Mouse (Mus musculus): ENCODE measurements around the gene Kdm6a.

Kdm6a gene

DNA sequence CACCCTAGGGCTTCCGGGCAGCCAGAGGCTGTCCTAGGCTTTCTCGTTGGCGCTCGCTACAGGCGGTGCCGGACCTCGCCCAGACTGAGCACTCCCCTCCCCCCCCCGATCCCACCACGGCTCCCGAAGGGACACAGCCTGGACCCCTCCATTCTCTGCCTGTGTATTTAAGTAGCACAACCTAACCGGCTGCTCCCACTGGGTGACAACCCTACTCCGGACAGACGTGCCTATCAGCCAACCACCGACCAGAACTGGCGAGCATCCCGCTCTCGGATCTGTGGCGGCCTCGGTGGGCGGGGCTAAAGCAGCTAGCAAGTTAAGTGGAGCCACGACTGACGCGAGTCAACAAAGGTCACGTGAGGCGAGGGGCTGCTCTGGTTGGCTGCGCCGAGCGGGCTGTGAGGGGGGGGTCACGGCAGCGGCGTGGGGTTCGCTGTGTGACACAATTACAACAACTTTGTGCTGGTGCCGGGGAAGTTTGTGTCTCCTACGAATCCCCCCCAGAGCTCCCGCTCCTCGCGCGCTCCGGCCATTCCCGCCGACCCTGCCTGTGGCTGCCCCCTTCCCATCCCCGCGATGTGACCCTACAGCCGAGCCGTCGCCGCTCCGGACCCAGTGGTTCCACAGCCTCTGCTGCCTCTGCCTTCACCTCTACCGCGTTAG lies at the start of gene Kdm6a:
Gene Kdm6a (plus strand): TSS at position 384 of the 666 bp plus-strand sequence.
- in situ Hi-C loops (cut with MboI, MseI): loop anchor here in 1 of 2 experiments (10.0 kb wide), 1 partner anchor 92 kb away; no protein-coding TSS in a partner anchor

DNA sequence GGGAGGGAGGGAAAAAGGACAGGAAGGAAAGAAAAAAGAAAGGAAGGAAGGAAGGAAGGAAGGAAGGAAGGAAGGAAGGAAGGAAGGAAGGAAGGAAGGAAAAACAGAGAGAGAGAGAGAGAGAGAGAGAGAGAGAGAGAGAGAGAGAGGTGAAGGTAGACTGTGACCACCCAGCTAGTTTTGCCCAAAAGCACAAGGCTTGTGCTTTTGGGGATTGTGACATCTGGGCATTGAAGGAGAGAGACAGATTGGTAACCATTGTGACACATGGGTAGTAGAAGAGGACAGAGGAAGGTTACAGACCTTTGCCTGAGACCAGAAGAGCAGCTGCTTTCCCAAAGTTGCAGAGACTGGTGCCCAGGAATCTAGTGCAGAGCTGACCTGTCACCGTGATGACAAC lies 16.8 kb upstream of the Kdm6a start, which contains the start of gene Dusp21:
Gene Dusp21 (plus strand): TSS at position 301 of the 400 bp plus-strand sequence.
- in situ Hi-C loops (cut with MboI, MseI): no loop called here

DNA sequence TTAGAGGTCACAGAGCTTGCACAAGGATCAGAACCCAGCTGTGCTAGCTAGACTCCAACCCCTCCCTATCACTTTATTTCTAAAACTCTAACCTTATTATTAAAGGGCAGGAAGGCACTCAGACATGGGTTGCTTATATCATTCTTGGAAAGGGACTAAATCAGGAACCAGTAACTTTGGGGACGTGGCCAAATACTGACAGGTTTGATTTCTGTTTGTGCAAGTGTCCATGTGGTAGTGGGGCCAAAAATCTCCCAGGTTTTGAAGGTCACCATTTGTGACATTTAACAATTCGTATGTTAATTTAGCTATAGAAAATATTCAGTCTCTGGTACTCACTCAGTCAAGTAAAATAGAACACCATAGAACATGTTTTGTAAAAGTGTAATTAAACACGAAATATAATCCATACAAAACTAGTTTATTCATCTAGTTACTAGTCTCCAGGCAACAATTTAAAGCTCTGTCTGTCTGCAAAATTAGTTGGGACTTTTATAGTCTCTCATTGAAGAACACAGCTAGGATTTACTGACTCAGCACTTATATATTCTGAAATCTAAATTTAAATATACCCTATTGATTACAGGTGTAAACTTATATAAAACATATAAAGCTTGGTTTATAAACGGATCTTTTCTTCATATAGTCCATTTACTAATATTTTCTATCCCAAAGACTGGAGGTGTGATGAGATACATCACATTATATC lies 1.5 kb upstream of the Kdm6a start:
- in situ Hi-C loops (cut with MboI, MseI): loop anchor here in 1 of 2 experiments (10.0 kb wide), 1 partner anchor 94 kb away; no protein-coding TSS in a partner anchor

DNA sequence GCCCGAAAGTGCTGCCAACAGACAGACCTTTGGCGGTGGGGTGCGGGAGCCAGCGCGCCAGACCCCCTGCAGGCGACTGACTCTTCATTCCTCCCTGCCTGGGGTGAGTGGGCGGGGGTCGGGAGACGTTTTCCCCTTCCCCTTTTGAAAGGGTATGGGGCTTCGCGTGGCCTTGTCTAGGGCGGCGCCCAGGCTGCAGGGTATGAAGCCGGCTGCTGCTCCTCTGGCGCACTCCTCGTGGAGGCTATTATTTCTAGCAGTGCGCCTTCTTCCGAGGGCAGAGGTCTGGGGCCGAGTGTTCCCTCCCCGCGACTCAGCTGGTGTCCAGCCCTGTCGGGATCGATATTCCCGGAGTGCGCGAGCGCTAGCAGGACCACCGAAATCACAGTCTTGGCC lies 581 bp upstream of the Kdm6a start:
- in situ Hi-C loops (cut with MboI, MseI): loop anchor here in 1 of 2 experiments (10.0 kb wide), 1 partner anchor 93 kb away; no protein-coding TSS in a partner anchor

DNA sequence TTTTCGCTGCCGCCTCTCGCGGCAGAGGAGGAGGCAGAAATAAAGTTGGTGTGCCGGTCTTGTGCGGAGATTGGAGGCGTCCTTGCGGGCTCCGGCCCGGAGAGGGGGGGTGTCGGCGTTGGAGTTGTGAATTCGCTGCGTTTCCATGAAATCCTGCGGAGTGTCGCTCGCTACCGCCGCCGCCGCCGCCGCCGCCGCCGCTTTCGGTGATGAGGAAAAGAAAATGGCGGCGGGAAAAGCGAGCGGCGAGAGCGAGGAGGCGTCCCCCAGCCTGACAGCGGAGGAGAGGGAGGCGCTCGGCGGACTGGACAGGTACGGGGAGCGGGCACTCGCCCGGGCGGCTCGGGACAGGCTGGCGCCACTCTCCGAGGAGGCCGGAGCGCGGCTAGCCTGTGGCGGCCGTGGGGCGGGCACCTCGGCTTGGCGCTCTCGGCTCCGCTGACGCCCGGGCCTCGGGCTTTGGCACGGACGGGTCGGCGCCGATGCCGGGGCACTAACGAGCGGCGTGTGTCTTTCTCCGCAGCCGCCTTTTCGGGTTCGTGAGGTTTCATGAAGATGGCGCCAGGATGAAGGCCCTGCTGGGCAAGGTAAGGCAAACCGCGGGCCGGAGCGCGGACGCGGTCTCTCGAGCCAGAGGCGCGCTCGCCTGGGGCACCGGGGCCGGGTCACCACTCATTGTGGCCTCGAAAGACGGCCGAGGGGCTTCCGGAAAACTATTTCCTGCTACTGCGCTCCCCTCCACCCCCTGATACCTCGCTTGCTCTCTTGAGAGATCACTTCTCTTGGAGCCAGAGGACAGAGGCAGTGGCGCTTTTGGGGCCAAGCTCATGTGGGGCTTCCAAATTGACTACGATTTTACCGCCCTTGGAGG lies 721 bp downstream of the Kdm6a start:
- in situ Hi-C loops (cut with MboI, MseI): loop anchor here in 1 of 2 experiments (10.0 kb wide), 1 partner anchor 92 kb away; no protein-coding TSS in a partner anchor

DNA sequence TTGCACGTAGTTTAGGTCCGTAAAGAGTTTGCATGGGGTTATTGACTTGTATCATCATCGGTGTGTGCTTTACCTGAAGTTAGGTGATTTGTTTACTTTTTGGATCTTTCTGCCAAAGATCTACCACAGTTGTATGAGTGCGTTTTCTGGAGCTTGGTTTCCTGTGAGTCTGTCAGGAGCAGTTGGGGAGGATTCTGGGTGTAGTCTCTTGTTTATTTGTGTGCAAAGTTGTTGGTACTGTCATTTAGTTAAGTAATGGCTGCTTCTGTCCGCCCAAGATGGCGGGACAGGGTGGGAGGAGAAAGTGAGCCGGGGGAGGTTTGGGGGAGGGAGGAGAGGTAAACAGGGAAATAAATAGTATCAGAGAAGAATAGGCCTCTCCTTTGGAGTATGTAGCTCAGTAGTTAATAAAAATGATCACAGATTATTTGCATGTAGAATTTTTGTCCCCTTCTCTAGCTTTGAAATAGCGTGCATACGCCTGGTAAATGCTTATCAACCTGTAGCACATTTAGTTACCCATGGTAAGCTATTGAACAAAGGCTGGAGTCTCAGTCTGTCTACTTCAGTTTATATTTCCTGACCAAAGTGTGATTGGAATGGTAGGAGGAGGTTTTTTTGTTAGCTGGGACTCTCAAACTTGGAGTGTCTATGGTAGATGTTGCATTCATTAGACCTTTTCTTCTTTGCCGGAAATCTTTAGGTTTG lies 1.7 kb downstream of the Kdm6a start:
- in situ Hi-C loops (cut with MboI, MseI): loop anchor here in 1 of 2 experiments (10.0 kb wide), 1 partner anchor 91 kb away; no protein-coding TSS in a partner anchor

DNA sequence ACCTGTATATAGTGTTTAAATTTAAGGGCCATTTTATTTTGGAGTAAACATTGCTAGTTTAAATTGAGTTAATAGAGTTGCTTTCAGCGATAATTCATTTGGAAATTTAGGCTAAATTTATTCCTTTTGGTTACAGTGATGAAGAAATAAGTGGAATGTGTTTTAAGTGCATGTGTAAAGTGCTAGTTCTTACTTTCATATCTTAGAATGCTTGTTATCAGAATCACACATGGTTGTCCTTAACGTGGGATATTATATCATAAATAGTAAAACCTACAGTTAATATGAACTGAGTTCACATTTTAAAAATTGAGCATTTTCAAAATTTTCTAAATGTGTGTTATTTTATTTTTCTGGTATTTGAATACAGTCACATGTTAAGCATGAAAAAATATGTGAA lies 2.7 kb downstream of the Kdm6a start:
- in situ Hi-C loops (cut with MboI, MseI): loop anchor here in 1 of 2 experiments (10.0 kb wide), 1 partner anchor 90 kb away; no protein-coding TSS in a partner anchor

DNA sequence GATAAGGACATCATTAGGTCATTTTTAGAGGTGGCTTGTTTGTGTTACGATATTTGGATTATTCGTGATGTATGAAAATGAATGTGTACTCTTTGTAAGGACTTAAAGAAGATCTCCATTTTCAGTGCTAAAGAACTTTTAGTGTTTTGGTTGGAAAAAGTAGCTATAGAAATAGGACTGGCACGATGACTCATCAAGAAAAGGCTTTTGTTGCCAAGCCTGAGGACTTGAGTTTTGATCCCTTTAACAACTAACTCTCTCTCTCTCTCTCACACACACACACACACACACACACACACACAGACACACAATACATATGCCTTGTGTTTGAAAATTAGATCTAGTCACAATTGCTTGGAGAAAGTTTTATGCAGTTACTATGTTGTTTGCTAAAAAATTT lies 4.6 kb downstream of the Kdm6a start:
- in situ Hi-C loops (cut with MboI, MseI): loop anchor here in 1 of 2 experiments (10.0 kb wide), 1 partner anchor 88 kb away; no protein-coding TSS in a partner anchor

DNA sequence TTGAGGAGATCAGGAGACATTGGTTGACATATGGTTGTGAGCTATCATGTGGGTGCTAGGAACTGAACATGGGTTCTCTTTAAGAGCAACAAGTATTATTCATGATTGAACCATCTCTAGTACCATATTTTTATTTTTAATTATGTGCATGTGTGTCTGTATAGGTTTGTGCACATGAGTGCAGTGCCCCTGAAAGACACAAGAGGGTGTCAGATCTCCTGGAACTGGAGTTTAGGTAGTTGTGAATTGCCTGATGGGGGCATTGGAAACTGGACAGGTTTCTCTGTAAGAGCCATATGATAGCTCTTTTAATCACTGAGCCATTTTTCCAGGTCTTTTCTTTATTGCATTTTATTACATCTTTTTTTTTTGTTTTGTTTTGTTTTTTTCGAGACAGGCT lies 6.6 kb downstream of the Kdm6a start:
- in situ Hi-C loops (cut with MboI, MseI): loop anchor here in 1 of 2 experiments (10.0 kb wide), 1 partner anchor 86 kb away; no protein-coding TSS in a partner anchor

DNA sequence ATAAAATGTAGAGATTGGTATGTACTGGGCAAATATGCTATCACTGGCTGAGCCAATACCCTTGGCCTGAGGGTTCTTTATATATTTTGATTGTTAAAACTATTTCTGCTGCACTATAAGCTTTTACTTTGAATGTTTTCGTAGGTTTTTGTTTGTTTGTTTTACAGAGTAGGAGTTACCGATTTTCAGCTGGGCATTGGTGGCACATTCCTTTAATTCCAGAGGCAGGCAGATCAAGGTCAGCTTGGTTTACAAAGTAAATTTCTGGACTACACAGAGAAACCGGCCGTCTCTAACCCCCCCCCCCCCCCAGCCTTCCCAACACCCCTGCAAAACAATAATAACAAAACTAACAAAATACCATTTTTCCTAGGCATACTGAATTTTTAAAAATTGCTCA lies 12.5 kb downstream of the Kdm6a start:
- in situ Hi-C loops (cut with MboI, MseI): loop anchor here in 1 of 2 experiments (5.0 kb wide), 1 partner anchor 57 kb away; no protein-coding TSS in a partner anchor

DNA sequence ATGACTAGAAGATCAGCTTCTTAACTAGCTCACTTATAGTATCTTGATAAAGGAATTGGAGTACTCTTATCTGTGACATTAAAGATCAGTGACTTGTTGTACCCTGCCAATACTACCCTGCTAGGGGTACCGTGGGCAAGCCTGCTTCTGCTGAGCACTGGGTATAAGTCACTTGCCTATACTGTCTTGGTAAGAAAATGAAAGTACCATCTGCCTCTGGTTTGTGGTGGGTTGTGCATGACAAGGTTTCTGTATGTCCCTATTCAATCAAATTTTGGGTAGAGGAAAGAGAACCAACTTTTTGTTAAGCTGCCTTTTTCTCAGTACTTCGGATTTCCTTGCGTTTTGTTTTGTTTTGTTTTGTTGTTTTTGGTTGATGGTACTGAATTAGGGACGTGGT lies 15.4 kb downstream of the Kdm6a start:
- in situ Hi-C loops (cut with MboI, MseI): loop anchor here in 1 of 2 experiments (5.0 kb wide), 1 partner anchor 54 kb away; no protein-coding TSS in a partner anchor

DNA sequence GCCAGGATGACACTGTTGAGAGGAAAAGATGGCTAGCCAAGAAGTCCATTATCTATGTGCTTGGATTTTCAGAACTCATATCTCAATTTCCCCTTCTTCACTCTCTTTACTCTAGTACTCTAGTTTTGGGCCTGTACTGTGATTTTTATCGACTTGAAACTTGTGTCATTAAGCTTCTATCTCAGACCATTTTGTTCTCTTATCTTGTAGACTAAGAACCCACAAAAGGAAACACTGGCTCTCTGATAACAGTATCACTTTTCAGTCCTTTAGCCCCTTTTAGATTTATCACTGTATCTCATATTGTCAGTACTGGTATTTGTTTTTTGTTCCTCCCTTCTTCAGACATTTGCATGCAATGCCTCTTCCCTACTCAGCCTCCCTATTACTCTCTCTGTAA lies 17.1 kb downstream of the Kdm6a start:
- in situ Hi-C loops (cut with MboI, MseI): loop anchor here in 1 of 2 experiments (5.0 kb wide), 1 partner anchor 53 kb away; no protein-coding TSS in a partner anchor

DNA sequence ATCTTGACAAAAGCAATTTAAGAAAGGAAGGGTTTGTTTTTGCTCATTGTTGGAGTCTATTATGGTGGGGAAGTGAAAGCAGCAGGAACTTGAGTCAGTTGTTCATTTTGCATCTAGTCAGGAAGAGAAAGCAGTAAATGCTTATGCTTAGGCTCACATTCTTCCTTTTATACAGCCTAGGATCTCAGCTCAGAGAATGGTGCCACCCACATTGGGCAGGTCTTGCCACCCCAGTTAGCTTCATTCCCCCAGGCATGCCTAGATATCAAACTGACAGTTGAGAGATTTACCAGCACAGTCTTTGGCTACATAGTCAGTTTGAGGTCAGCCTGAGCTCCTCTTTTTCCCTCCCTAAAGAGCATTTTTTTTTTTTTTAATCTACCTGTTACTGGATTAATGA lies 24.8 kb downstream of the Kdm6a start:
- in situ Hi-C loops (cut with MboI, MseI): no loop called here

DNA sequence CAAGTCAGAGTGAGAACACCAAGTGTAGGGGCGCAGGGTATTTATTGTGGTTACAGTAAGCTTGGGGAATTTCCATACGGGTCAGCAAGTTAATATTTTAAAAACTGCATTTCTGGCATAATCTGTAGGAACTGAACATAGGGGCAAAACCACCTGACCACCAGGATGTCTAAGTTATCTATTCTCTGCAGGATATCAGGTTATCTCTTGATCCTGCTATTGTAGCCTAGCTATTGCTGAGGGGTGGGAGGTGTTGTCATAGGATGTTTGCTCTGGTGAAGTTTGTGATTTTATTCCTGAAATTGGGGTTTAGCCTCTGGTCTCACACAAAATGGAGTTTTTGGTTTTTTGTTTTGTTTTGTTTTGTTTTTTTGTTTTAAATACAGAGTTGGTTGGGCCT lies 25.9 kb downstream of the Kdm6a start:
- in situ Hi-C loops (cut with MboI, MseI): no loop called here

DNA sequence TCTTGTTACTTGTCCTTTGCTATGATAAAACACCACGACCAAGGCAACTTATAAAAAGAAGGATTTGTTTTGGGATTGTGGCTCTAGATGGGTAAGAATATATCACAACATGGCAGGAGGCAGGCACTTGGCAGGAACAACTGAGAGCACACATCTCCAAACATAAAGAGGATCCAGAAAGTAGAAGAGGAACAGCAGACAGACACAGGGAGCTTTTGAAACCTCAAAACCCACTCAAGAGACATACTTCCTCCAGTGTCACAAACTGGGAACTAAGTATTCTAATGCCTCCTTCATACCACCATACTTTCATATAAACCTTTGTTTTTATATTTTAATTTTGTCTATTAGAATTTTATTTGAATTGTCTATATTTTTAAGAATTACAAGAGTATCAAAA lies 77.2 kb downstream of the Kdm6a start:
- in situ Hi-C loops (cut with MboI, MseI): no loop called here

DNA sequence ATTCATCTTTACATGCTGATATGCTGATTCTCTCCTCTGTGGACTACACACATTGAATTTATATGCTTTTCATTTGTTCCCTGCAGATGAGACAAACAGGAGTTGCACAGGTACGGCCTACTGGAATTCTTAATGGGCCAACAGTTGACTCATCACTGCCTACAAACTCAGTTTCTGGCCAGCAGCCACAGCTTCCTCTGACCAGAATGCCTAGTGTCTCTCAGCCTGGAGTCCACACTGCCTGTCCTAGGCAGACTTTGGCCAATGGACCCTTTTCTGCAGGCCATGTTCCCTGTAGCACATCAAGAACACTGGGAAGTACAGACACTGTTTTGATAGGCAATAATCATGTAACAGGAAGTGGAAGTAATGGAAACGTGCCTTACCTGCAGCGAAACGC lies 88.2 kb downstream of the Kdm6a start:
- in situ Hi-C loops (cut with MboI, MseI): loop anchor here in 1 of 2 experiments (10.0 kb wide), 1 partner anchor 86 kb away; the partner anchor contains the start of gene Kdm6a

DNA sequence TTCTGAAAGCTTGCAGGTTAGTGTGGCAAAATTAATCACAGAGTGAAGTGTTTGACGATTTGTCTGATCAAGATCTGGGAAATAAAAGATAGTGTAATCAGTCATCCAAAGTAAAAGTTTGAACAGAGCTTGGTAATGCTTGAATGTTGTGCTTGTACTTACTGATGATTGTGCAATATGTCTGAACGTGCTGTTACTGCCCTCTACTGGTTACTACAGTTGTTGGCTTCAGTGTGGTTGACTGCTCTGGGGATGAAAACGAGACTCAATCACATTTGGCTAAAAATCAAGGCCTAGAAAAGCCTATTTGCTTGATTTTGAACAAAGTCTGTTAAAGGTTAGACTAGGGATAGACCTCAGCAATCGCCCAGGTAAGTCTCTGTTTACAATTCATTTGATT lies 92.4 kb downstream of the Kdm6a start:
- in situ Hi-C loops (cut with MboI, MseI): loop anchor here in 1 of 2 experiments (10.0 kb wide), 1 partner anchor 90 kb away; the partner anchor contains the start of gene Kdm6a

DNA sequence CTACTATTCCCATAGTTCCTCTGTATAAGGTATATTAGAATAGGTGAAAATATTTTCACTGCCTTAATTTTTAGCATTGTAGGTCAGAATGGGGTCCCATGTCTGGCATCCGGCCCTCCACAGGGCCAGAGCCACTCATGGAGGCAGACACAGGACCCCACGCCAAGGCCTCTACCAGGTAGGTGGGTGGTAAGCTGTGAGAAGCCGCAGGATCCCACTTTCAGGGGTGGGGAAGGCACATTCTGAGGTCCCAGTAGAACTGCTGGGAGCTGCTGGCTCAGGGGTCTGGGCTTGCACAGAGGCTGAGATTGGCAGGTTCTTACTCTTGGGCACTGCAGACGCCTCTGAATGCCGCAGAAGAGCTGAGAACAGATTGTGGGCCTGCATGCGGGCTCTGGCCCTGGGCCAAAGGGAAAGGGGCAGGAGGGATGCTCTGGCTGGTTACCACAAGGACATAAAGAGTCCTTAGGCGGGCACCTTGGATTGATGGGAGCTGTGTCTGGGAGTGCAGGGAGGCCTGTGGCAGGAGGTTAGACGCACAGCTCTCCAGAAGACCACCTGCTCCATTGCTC lies 95.9 kb downstream of the Kdm6a start:
- in situ Hi-C loops (cut with MboI, MseI): loop anchor here in 1 of 2 experiments (10.0 kb wide), 1 partner anchor 94 kb away; the partner anchor contains the start of gene Kdm6a

DNA sequence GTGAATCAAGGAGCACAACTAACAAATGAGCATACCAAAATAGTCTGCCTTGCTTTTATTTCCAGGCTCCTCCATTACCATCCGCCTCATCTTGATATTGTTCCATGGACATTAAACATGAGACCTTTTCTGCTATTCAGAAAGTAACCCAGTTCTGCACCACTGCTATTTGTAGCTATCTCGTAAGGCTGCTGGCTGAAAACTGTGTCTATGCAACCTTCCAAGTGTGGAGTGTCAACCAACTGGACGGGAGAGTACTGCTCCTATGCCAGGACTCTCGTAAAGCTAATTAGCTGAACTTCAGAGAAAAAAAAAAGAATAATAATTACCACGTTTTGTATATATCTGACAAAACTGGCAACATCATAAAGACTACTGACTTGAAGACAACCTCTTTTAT lies 116.2 kb downstream of the Kdm6a start:
- in situ Hi-C loops (cut with MboI, MseI): no loop called here

DNA sequence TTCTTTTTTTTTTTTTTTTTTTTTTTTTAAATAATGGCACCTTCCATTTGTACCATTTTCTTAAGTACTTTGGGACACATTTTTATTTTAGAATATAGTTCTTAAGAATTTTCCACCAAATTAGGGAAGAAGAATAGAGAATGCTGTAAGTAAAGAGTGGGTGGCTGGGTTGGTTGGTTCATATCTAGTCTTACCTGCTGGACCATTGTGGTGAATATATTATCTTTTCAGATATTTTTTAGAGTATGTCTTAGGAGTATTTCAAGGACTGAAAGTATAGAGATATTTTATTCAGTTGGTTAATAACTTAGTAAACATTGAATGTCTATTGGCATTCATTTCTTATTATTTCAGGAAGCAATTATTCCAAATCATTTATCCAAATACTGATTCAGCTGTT lies 117.8 kb downstream of the Kdm6a start:
- in situ Hi-C loops (cut with MboI, MseI): no loop called here
